Mouse (Mus musculus): Measurements from ENCODE around the gene Maml2. TPM values are rescaled to one million over a fixed set of nuclear protein-coding genes. Genes with fewer than 3 reads are reported as not detected.
A peak's percentile ranks its signal among the peaks of the same experiment; 100 is the strongest.

Gene Maml2
- total RNA-seq, 2 experiments from 2014 or later: 6.7 to 8.5 TPM

GRCm38 (mm10) chr9:13306471-13306870 is 8.7 kb downstream of the Maml2 start:
- intact Hi-C loops (cut with DNase I): no loop called here
- DNase-seq (ENCODE audit: extremely low spot score in 1 of 2, low spot score in 2 of 2): no peak

DNA sequence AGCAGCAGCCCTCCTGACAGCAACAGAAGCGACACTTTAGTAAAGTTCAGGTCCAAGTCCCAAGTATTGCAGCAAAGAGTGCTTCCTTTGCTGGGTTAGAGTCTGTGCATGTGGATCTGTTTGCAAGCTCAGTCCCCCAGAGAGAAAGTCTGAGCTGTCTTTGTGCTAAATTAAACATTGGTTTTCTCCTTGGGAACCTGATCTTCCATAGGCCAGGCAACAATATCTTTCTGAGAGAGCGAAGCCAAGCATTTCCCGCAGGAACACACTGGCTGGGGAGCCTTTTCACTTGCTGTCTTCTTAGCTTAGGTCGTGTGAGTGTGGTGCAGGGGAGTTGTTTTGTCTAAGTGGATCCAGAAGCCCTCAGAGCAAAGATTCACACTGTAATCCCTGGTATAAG is 9.5 kb downstream of the Maml2 start:
- intact Hi-C loops (cut with DNase I): no loop called here
- no peak for DNase-seq (ENCODE audit: extremely low spot score in 1 of 2, low spot score in 2 of 2)

DNA sequence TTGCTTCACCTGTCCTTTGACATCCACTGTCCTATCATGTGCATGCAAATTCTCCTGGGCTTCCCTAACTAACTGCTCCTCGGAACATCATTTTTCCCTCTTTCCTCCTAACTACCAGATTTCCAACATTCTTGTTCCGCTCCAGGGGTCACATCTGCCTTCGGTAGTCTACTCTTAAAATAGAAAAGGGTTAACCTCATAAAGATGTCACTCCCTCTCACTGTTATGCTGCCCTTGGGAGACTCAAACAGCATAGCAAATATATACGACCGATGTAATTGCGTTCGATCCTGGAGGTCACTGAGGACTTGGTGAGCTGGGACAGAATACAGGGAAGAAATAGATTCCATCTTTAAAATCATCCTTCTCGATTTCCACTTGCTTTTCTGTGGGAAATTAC is 11.0 kb downstream of the Maml2 start:
- no peak for DNase-seq (ENCODE audit: extremely low spot score in 1 of 2, low spot score in 2 of 2)
- intact Hi-C loops (cut with DNase I): no loop called here

- intact Hi-C loops (cut with DNase I): no loop called here
- DNase-seq (ENCODE audit: extremely low spot score in 1 of 2, low spot score in 2 of 2): no peak
Observed at GRCm38 (mm10) chr9:13309807-13310206, 12.1 kb downstream of the Maml2 start.

DNA sequence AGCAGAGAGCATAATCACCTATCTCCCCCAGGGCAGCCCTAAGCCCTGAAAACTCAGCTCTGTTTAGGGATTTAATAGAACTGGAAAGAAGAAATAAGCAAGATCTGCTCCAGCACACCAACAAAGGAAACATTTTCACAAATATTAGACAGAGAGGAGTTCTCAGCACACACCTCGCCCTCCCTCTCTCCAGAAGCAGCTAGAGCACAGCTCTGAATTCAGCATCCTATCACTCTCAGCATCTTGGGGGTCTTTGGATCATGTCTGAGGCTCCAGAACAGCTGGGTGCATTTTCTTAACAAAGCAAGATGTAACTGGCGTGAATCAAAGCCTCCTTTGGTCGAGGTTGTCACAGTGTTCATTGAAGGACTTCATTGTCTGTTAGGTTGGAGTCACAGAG is 12.5 kb downstream of the Maml2 start:
- no peak for DNase-seq (ENCODE audit: extremely low spot score in 1 of 2, low spot score in 2 of 2)
- intact Hi-C loops (cut with DNase I): no loop called here

- no peak for DNase-seq (ENCODE audit: extremely low spot score in 1 of 2, low spot score in 2 of 2)
- intact Hi-C loops (cut with DNase I): no loop called here
Observed at GRCm38 (mm10) chr9:13311094-13311493, 13.3 kb downstream of the Maml2 start.

DNA sequence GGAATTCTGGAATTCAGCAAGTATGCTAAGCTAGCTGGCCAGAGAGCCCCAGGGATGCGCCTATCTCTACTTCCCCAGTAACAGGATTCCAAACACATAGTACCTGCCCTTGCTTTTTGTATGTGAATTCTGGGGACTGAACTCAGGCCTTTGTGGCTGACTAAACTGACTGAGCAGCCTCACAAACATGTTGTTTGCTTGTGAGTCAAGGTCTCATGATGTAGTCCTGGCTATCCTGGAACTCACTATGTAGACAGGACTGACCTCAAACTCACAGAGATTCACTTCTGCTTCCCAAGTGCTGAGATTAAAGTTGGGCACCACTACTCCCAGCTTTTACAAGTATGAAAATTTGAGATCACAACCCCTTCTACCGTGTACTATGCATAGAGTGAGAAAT is 16.2 kb downstream of the Maml2 start:
- DNase-seq (ENCODE audit: extremely low spot score in 1 of 2, low spot score in 2 of 2): no peak
- intact Hi-C loops (cut with DNase I): no loop called here

- intact Hi-C loops (cut with DNase I): no loop called here
- DNase-seq (ENCODE audit: extremely low spot score in 1 of 2, low spot score in 2 of 2): no peak
Observed at GRCm38 (mm10) chr9:13314577-13315004, 16.8 kb downstream of the Maml2 start.

DNA sequence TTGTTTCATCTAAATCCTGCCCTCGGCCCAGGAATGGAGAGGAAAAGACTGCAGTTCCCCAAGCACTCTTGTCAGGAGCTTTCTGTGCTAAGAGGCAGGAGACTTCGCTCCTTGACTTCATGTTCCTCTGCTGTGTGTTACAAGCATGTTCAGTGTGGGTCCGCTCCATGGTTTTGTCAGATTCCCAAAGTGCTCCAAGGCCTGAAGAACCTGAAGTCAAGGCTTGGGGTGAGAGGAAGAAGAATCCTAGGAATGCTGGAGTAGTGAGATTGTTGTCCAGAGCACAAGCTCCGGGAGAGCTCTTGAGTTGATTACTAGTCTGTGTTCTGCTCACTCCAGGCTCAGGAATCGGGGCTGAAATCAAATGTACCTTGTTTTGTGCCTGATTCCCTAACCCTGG is 17.6 kb downstream of the Maml2 start:
- no peak for DNase-seq (ENCODE audit: extremely low spot score in 1 of 2, low spot score in 2 of 2)
- intact Hi-C loops (cut with DNase I): no loop called here

- DNase-seq (ENCODE audit: extremely low spot score in 1 of 2, low spot score in 2 of 2): no peak
- intact Hi-C loops (cut with DNase I): no loop called here
Observed at GRCm38 (mm10) chr9:13319566-13319965, 21.8 kb downstream of the Maml2 start.

DNA sequence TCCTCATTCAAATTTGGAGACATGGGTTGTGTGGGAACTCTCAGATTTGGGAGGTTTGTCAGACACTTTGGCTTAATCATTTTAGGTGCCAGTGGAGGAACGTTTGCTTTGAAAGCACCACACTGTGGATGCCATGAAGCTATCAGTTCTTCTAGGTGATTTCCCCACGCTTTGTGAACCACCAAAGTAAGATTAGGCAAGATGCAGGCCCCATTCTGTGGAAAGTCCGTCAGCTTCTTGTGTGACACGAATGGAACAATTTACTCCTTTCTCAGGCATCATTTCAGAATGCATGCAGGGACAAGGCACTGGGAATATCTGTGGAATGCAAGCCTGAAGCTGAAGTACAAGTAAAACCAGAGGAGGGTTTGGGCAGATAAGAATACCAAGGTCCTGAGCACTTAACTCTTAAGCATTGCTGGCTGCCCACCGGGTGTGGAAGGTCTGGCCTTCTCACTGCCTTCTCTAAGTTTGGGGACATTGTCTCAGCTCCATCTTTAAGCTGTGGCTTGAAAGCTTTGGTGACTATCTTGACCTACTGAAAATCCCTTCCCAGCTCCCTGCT is 23.1 kb downstream of the Maml2 start:
- intact Hi-C loops (cut with DNase I): no loop called here

DNA sequence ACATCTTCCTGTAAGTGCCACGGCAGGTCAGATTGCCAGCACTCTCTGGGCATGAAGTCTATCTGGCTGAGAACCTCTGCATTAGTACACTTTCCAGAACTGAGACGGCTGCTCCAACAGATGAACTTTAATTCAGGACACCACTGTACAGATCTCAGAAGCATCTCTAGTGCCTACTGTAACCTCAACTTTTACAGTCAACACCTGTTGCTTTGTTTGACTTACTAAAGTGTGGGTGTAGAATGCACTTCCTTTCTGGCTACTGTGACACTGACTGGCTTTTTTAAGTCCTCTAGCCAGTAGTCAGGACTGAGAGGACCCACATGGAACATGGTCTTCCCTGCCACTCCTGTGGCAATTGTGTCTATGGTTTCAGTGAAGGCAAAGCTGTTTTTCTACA is 25.3 kb downstream of the Maml2 start:
- DNase-seq (ENCODE audit: extremely low spot score in 1 of 2, low spot score in 2 of 2): no peak
- intact Hi-C loops (cut with DNase I): no loop called here

More for the DNA sequence above, 23.1 kb downstream of the Maml2 start:
- no peak for DNase-seq (ENCODE audit: extremely low spot score in 1 of 2, low spot score in 2 of 2)

- intact Hi-C loops (cut with DNase I): no loop called here
- no peak for DNase-seq (ENCODE audit: extremely low spot score in 1 of 2, low spot score in 2 of 2)
Observed at GRCm38 (mm10) chr9:13323612-13324011, 25.9 kb downstream of the Maml2 start.

DNA sequence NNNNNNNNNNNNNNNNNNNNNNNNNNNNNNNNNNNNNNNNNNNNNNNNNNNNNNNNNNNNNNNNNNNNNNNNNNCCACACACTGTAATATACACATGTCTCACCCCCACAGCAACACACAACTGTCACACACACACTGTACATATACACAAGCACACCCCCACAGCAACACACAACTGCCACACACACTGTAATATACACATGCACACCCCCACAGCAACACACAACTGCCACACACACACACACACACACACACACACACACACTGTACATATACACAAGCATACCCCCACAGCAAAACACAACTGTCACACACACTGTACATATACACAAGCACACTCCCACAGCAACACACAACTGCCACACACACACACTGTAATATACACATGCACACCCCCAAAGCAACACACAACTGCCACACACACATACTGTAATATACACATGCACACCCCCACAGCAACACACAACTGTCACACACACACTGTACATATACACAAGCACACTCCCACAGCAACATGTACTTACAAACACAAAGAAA is 116.5 kb downstream of the Maml2 start:
- intact Hi-C loops (cut with DNase I): no loop called here
- no peak for DNase-seq (ENCODE audit: extremely low spot score in 1 of 2, low spot score in 2 of 2)

- intact Hi-C loops (cut with DNase I): no loop called here
Observed at GRCm38 (mm10) chr9:13425031-13425940, 127.5 kb downstream of the Maml2 start.

GRCm38 (mm10) chr9:13429477-13430125 is 131.8 kb downstream of the Maml2 start:
- peak in 1 of 2 experiments; percentile 32 for DNase-seq (ENCODE audit: extremely low spot score in 1 of 2, low spot score in 2 of 2)
- intact Hi-C loops (cut with DNase I): no loop called here

More at GRCm38 (mm10) chr9:13425031-13425940, 127.5 kb downstream of the Maml2 start:
- peak; percentile 67 to 92 for DNase-seq (ENCODE audit: extremely low spot score in 1 of 2, low spot score in 2 of 2)

GRCm38 (mm10) chr9:13430302-13430701 is 132.5 kb downstream of the Maml2 start:
- no peak for DNase-seq (ENCODE audit: extremely low spot score in 1 of 2, low spot score in 2 of 2)
- intact Hi-C loops (cut with DNase I): no loop called here

- intact Hi-C loops (cut with DNase I): no loop called here
- DNase-seq (ENCODE audit: extremely low spot score in 1 of 2, low spot score in 2 of 2): no peak
Observed at GRCm38 (mm10) chr9:13430744-13431143, 133.0 kb downstream of the Maml2 start.

- no peak for DNase-seq (ENCODE audit: extremely low spot score in 1 of 2, low spot score in 2 of 2)
- intact Hi-C loops (cut with DNase I): no loop called here
Observed at GRCm38 (mm10) chr9:13431646-13432045, 133.9 kb downstream of the Maml2 start.

Measured in left cerebral cortex, postnatal 10 days (tissue).